Mouse (Mus musculus): ENCODE data around the gene Dctn2.
"Not testable (repeated sequence)": the region's sequence is repeated elsewhere in the genome, so short reads cannot be mapped to it uniquely, and the experiment has no call there.

The Dctn2 gene

GRCm38 (mm10) chr10:127290307-127290929 lies 24.2 kb downstream of the Dctn2 start:
- peak; percentile 99 for DNase-seq

- DNase-seq, result no peak
Observed at GRCm38 (mm10) chr10:127290930-127291880, 25.0 kb downstream of the Dctn2 start.

GRCm38 (mm10) chr10:127291881-127292638 lies 25.9 kb downstream of the Dctn2 start:
- no peak for DNase-seq

GRCm38 (mm10) chr10:127292987-127293538 lies 26.9 kb downstream of the Dctn2 start:
- DNase-seq, result no peak

- DNase-seq, result no peak
Observed at GRCm38 (mm10) chr10:127293590-127294113, 27.5 kb downstream of the Dctn2 start.

- no peak for DNase-seq
Observed at GRCm38 (mm10) chr10:127294895-127295510, 28.8 kb downstream of the Dctn2 start.

GRCm38 (mm10) chr10:127295986-127296794 lies 30.0 kb downstream of the Dctn2 start:
- DNase-seq, result no peak

GRCm38 (mm10) chr10:127297015-127297871 lies 31.1 kb downstream of the Dctn2 start:
- no peak for DNase-seq

GRCm38 (mm10) chr10:127300361-127300760 lies 34.2 kb downstream of the Dctn2 start:
- DNase-seq, result no peak

- DNase-seq, result no peak
Observed at GRCm38 (mm10) chr10:127303136-127303535, 37.0 kb downstream of the Dctn2 start.

GRCm38 (mm10) chr10:127309167-127309566 lies 43.0 kb downstream of the Dctn2 start:
- not testable (repeated sequence) for DNase-seq

GRCm38 (mm10) chr10:127310523-127311475 lies 44.6 kb downstream of the Dctn2 start:
- DNase-seq, result no peak

- peak; percentile 83 for DNase-seq
Observed at GRCm38 (mm10) chr10:127311476-127312355, 45.5 kb downstream of the Dctn2 start, which contains the start of gene Mars. Mars (minus strand) TSS chr10:127311786.

GRCm38 (mm10) chr10:127312356-127312676 lies 46.1 kb downstream of the Dctn2 start:
- DNase-seq, result peak; percentile 78

GRCm38 (mm10) chr10:127312858-127313257 lies 46.7 kb downstream of the Dctn2 start:
- DNase-seq, result no peak

- not testable (repeated sequence) for DNase-seq
Observed at GRCm38 (mm10) chr10:127313516-127313915, 47.3 kb downstream of the Dctn2 start.

GRCm38 (mm10) chr10:127314950-127315349 lies 48.8 kb downstream of the Dctn2 start:
- not testable (repeated sequence) for DNase-seq

GRCm38 (mm10) chr10:127317277-127317676 lies 51.1 kb downstream of the Dctn2 start:
- DNase-seq, result no peak

All from right cerebral cortex, postnatal 4 days (tissue).